Mouse (Mus musculus) heart, embryonic 11.5 days (tissue): ENCODE results near the gene Taar4. TPM values are rescaled to one million over a fixed set of nuclear protein-coding genes. Genes with fewer than 3 reads are reported as not detected.

Source experiments
- ATAC-seq: fragments of 200-750 bp; cut with Nextera tagmentation; replicated peaks from 2 replicates; pipeline ENCODE4 v1.8.0; 2017; ENCODE audit warnings: moderate library complexity; ENCODE audit not compliant: insufficient number of reproducible peaks, low FRiP score, low TSS enrichment
- H3K27ac ChIP-seq: fragments of 300-500 bp; sonication (generic); 2 replicates; pipeline ENCODE4 v1.5.1; 2014; ENCODE audit warnings: mild to moderate bottlenecking, low read depth, low read length
- H3K27me3 ChIP-seq: fragments of 300-500 bp; sonication (generic); 2 replicates; pipeline ENCODE4 v1.6.1; 2014; ENCODE audit warnings: mild to moderate bottlenecking, low read length, mixed read lengths; ENCODE audit not compliant: control insufficient read depth, insufficient read depth
- H3K36me3 ChIP-seq: fragments of 300-500 bp; sonication (generic); 2 replicates; pipeline ENCODE4 v1.6.1; 2014; ENCODE audit warnings: mild to moderate bottlenecking, low read length, moderate library complexity, mixed read lengths; ENCODE audit not compliant: control insufficient read depth, insufficient read depth
- H3K4me1 ChIP-seq: fragments of 300-500 bp; sonication (generic); 2 replicates; pipeline ENCODE4 v1.6.1; 2014; ENCODE audit warnings: low read length; ENCODE audit not compliant: control insufficient read depth, insufficient read depth
- H3K4me2 ChIP-seq: fragments of 300-500 bp; sonication (generic); 2 replicates; pipeline ENCODE4 v1.6.1; 2014; ENCODE audit warnings: mild to moderate bottlenecking, moderate library complexity
- H3K4me3 ChIP-seq: fragments of 300-500 bp; sonication (generic); 2 replicates; pipeline ENCODE4 v1.5.1; 2014; ENCODE audit warnings: low read depth, low read length
- H3K9ac ChIP-seq: fragments of 300-500 bp; sonication (generic); 2 replicates; pipeline ENCODE4 v1.6.1; 2014; ENCODE audit warnings: mild to moderate bottlenecking, low read depth, low read length, moderate library complexity
- H3K9me3 ChIP-seq: fragments of 300-500 bp; sonication (generic); replicated peaks from 2 replicates; pipeline ENCODE4 v1.6.1; 2016; ENCODE audit warnings: low read length; ENCODE audit not compliant: control insufficient read depth
- WGBS: fragments of 180-500 bp; shearing (Covaris S2); extraction: QIAGEN DNeasy Blood & Tissue Kit; methylation state at CpG from one replicate; pipeline ENCODE4 v1.1.7; 2014; ENCODE audit not compliant: insufficient replicate concordance; 5-methylcytosine and 5-hydroxymethylcytosine counted together
- polyA plus RNA-seq: library from polyadenylated mRNA; unstranded; fragments of >200 nt; fragmentation: Nextera tagmentation; extraction: Ambion mirVana; gene quantifications from 2 replicates; pipeline ENCODE4 v1.2.1, GENCODE M21; 2014

Gene Taar4
- polyA plus RNA-seq, 1 experiment from 2014 or later, result not detected

DNA sequence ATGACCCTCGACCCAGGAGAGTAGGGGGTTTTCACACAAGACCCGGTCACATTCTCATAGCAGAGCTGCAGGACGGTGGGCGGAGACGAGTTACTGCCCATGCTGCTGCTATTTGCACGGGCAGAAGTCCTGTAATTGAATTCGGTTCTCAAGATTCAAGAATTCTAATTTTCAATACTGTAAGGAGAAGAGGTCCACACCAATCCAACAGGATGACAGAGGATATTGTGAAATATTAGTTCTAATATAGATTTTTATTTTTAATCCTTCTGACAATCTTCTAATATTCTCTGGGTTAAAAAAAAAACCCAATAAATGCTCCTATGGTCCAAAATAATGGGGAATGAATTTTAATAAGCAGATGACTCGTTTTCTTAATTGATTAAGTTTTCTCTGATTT, 25.3 kb downstream of the Taar4 start, which contains the start of gene Taar6:
Gene Taar6, minus strand, starts transcription at position 101 of the 400 bp plus-strand sequence.
- Histone ChIP-seq H3K9me3 (no peaks in the 10 kb centered on the region), H3K27me3 (no peaks in the 10 kb centered on the region), H3K9ac (no peak within 1 kb of the TSS), H3K4me3 (no peak within 1 kb of the TSS), H3K36me3 (no peaks in the 10 kb centered on the region), H3K4me2 (no peak within 1 kb of the TSS), H3K4me1 (no peaks in the 10 kb centered on the region), H3K27ac (no peak within 1 kb of the TSS)
- WGBS, result 72% methylated on average over 8 of the region's 8 CpGs
- no peak for ATAC-seq

DNA sequence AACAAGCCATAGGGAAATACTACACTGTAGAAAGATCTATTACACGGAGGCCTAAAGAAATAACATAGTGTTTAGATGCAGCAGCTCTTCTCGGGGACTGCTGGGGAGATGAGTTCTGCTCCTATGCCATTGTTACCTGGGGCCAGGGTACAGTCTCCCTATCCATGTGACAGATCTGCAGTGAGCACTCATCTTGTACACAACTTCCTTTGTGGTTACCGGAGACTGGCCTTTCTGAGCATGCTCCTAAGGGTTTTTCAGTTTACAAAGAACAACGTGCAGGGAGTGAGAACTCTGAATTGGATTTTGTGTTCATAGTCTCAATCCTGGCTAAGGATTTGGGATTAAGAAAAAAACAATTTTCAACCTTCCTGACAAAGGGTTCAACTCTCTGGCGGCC, 26.1 kb downstream of the Taar4 start:
- H3K9ac ChIP-seq, result no peak overlapping the region
- WGBS, result 76% methylated on average over 5 of the region's 5 CpGs
- H3K4me1 ChIP-seq, result no peaks in the 10 kb centered on the region
- no peak overlapping the region for H3K27ac ChIP-seq
- H3K4me3 ChIP-seq, result no peak overlapping the region
- H3K27me3 ChIP-seq, result no peaks in the 10 kb centered on the region
- H3K9me3 ChIP-seq, result no peaks in the 10 kb centered on the region
- no peaks in the 10 kb centered on the region for H3K36me3 ChIP-seq
- no peak for ATAC-seq
- no peak overlapping the region for H3K4me2 ChIP-seq

DNA sequence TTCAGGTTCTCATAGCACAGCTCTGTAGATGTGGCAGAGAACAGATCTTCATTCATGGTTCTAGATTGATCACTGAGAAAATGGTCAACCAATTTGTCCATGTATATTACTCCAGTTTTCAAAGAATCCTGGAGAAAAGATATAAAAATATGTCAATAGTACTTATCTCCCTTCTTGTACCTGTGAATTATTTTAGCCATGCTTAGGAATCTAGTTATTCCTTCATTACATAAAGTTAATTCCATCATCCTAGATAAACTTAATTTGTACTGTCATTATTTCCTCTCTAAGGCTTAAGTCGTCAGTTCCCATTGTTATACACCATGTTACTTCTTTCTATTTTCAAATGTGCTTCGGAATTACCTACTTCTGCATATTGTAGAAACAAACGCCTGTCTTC, 33.1 kb downstream of the Taar4 start, which contains the start of gene Taar7a:
Gene Taar7a, minus strand, starts transcription at position 101 of the 400 bp plus-strand sequence.
- Histone ChIP-seq H3K4me3 (no peak within 1 kb of the TSS), H3K9me3 (no peaks in the 10 kb centered on the region), H3K4me2 (no peak within 1 kb of the TSS), H3K27me3 (no peaks in the 10 kb centered on the region), H3K27ac (no peak within 1 kb of the TSS), H3K4me1 (no peaks in the 10 kb centered on the region), H3K36me3 (no peaks in the 10 kb centered on the region), H3K9ac (no peak within 1 kb of the TSS)
- WGBS, result 81% methylated on average over 3 of the region's 3 CpGs
- no peak for ATAC-seq

DNA sequence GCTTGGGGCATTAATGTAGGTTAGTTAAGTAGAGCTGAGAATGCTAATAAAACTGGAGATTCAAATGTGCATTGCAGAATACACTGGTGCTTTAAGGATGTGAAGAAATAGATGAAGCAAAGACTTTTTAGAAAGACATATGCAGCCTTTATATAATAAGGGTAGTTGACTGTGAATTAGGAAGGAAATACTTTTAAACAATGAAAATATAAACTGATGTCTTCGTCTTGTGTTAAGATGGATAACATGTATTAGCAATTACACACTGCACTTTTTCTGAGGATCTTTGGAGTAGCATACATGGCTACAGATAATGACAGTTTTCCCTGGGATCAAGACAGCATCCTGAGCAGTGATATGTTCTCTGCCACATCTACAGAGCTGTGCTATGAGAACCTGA, 39.3 kb downstream of the Taar4 start, which contains the start of gene Taar7b:
Gene Taar7b, plus strand, starts transcription at position 301 of the 400 bp plus-strand sequence.
- no peak within 1 kb of the TSS for H3K9ac ChIP-seq
- no peak within 1 kb of the TSS for H3K27ac ChIP-seq
- ATAC-seq, result no peak
- H3K36me3 ChIP-seq, result no peaks in the 10 kb centered on the region
- H3K4me1 ChIP-seq, result no peaks in the 10 kb centered on the region
- no peak within 1 kb of the TSS for H3K4me2 ChIP-seq
- no peaks in the 10 kb centered on the region for H3K27me3 ChIP-seq
- no peaks in the 10 kb centered on the region for H3K9me3 ChIP-seq
- no peak within 1 kb of the TSS for H3K4me3 ChIP-seq
- 75% methylated on average over 1 of the region's 1 CpGs for WGBS

DNA sequence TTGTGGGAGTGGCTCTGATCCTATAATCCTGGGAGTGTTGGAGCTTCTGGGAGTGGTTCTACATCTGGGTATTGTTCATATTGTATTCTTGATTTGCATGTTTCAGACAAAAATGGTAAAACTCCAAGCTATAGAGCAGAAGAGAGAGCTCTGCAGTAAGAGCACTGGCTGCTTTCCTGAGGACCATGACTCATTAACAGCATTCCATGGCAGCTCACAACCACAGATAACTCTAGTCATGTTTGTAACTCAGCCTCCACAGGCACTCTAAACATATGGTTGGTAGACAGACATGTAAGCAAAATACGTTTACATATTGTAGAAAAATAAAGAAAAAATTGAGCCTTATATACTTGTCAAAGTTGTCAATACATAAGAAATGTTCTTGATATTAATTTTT, 46.1 kb downstream of the Taar4 start:
- H3K9ac ChIP-seq, result no peak overlapping the region
- no peaks in the 10 kb centered on the region for H3K4me1 ChIP-seq
- no peaks in the 10 kb centered on the region for H3K36me3 ChIP-seq
- no peak overlapping the region for H3K4me2 ChIP-seq
- H3K27ac ChIP-seq, result no peak overlapping the region
- WGBS, result 58% methylated on average over 1 of the region's 1 CpGs
- H3K4me3 ChIP-seq, result no peak overlapping the region
- no peaks in the 10 kb centered on the region for H3K9me3 ChIP-seq
- H3K27me3 ChIP-seq, result no peaks in the 10 kb centered on the region
- no peak for ATAC-seq

DNA sequence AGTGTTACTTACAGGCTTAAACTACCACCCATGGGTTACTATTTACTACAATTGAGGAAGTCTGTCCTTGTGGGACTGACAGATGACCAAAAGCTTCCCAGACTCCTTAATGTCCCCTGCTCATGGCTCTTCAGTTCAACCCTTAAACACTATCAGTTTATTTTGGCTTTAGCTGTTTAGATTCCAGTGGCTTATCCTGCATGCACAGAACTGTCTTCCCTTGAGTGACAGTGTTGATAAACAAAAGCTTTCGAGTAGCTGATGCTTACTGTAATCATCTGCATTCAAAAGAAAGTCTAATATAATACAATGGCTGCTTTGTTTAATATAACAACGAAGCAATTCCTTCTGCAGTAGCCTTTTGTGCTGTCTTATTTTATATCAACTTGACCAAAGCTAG, 46.7 kb downstream of the Taar4 start:
- H3K4me2 ChIP-seq, result no peak overlapping the region
- no peaks in the 10 kb centered on the region for H3K4me1 ChIP-seq
- no peak overlapping the region for H3K9ac ChIP-seq
- H3K27me3 ChIP-seq, result no peaks in the 10 kb centered on the region
- no peak overlapping the region for H3K27ac ChIP-seq
- ATAC-seq, result no peak
- no peak overlapping the region for H3K4me3 ChIP-seq
- 32% methylated on average over 2 of the region's 2 CpGs for WGBS
- no peaks in the 10 kb centered on the region for H3K36me3 ChIP-seq
- H3K9me3 ChIP-seq, result no peaks in the 10 kb centered on the region

DNA sequence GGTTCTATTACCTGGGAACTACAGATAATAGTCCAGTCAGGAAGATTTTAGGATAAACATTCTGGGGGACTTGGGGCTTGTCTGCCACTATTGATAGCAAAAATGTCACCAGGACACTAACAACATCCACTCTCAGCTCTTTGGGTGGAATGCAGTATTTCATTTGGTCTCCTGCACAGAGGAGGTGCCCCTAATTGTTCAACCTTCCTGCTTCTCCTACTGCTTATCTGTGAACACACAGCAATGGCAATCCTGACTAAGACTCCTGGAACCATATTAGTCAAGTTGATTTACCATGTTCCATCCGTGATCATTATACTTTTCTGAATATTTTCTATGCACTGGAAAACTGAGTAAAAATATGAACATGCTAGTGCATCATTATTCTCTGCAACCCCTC, 47.8 kb downstream of the Taar4 start:
- Histone ChIP-seq H3K9me3 (no peaks in the 10 kb centered on the region), H3K4me3 (no peak overlapping the region), H3K9ac (no peak overlapping the region), H3K27me3 (no peaks in the 10 kb centered on the region), H3K4me2 (no peak overlapping the region), H3K36me3 (no peaks in the 10 kb centered on the region), H3K27ac (no peak overlapping the region), H3K4me1 (no peaks in the 10 kb centered on the region)
- no peak for ATAC-seq
- WGBS, result 81% methylated on average over 1 of the region's 1 CpGs

Other genes starting within 250 kb of the Taar4 start
- gene Rps12, start 173.2 kb upstream of the Taar4 start, polyA plus RNA-seq, result 114 TPM in 2 replicates
- gene Slc18b1, start 163.5 kb upstream of the Taar4 start, polyA plus RNA-seq, result 8.1 and 9.3 TPM in 2 replicates
- not detected in 2 replicates for gene Vnn3, start 109.0 kb upstream of the Taar4 start, polyA plus RNA-seq
- 7.0 and 7.3 TPM in 2 replicates for gene Vnn1, start 65.8 kb upstream of the Taar4 start, polyA plus RNA-seq
- gene Taar1, start 40.1 kb upstream of the Taar4 start, polyA plus RNA-seq, result not detected in 2 replicates
- not detected in 2 replicates for gene Taar2, start 21.9 kb upstream of the Taar4 start, polyA plus RNA-seq
- gene Taar3, start 10.9 kb upstream of the Taar4 start, polyA plus RNA-seq, result not detected in 2 replicates
- not detected in 2 replicates for gene Taar5, start 10.2 kb downstream of the Taar4 start, polyA plus RNA-seq
- gene Taar6, start 25.2 kb downstream of the Taar4 start, polyA plus RNA-seq, result not detected in 2 replicates
- not detected in 2 replicates for gene Taar7a, start 33.0 kb downstream of the Taar4 start, polyA plus RNA-seq
- not detected in 2 replicates for gene Taar7b, start 39.4 kb downstream of the Taar4 start, polyA plus RNA-seq
- gene Taar7d, start 66.7 kb downstream of the Taar4 start, polyA plus RNA-seq, result not detected in 2 replicates
- gene Taar7e, start 77.1 kb downstream of the Taar4 start, polyA plus RNA-seq, result not detected in 2 replicates
- not detected in 2 replicates for gene Taar7f, start 89.0 kb downstream of the Taar4 start, polyA plus RNA-seq
- gene Taar8a, start 116.0 kb downstream of the Taar4 start, polyA plus RNA-seq, result not detected in 2 replicates
- gene Taar8b, start 131.8 kb downstream of the Taar4 start, polyA plus RNA-seq, result not detected in 2 replicates
- not detected in 2 replicates for gene Taar8c, start 141.4 kb downstream of the Taar4 start, polyA plus RNA-seq
- not detected in 2 replicates for gene Taar9, start 149.0 kb downstream of the Taar4 start, polyA plus RNA-seq
- 89.8 and 99.4 TPM in 2 replicates for gene Stx7, start 188.8 kb downstream of the Taar4 start, polyA plus RNA-seq